Mouse (Mus musculus) mature B cell (primary cell): ENCODE results near the gene Epyc.
"Not testable (repeated sequence)": the region's sequence is repeated elsewhere in the genome, so short reads cannot be mapped to it uniquely, and the experiment has no call there.

Source experiments
- in situ Hi-C: fragments of 300-500 bp; cut with MboI; formaldehyde crosslinking; loops from 2 replicates; pipeline ENCODE4 v1.14.3; 2019

Epyc gene

GRCm38 (mm10) chr10:97712687-97713086 is 68.8 kb downstream of the Epyc start:
- in situ Hi-C loops, result loop anchor here (25.0 kb wide), 1 partner anchor 1375 kb away; no protein-coding TSS in a partner anchor

- in situ Hi-C loops, result loop anchor here (25.0 kb wide), 1 partner anchor 1373 kb away; no protein-coding TSS in a partner anchor
These were observed 70.7 kb downstream of the Epyc start for GRCm38 (mm10) chr10:97714584-97714983.

GRCm38 (mm10) chr10:97715289-97715906 is 71.5 kb downstream of the Epyc start:
- in situ Hi-C loops, result loop anchor here (25.0 kb wide), 1 partner anchor 1372 kb away; no protein-coding TSS in a partner anchor

- in situ Hi-C loops, result loop anchor here (25.0 kb wide), 1 partner anchor 1370 kb away; no protein-coding TSS in a partner anchor
These were observed 73.4 kb downstream of the Epyc start for GRCm38 (mm10) chr10:97717233-97717632.

- in situ Hi-C loops, result loop anchor here (25.0 kb wide), 1 partner anchor 1369 kb away; no protein-coding TSS in a partner anchor
These were observed 74.2 kb downstream of the Epyc start for GRCm38 (mm10) chr10:97718021-97718420.

GRCm38 (mm10) chr10:97720625-97721024 is 76.8 kb downstream of the Epyc start:
- in situ Hi-C loops, result loop anchor here (25.0 kb wide), 1 partner anchor 1367 kb away; no protein-coding TSS in a partner anchor

- in situ Hi-C loops, result loop anchor here (25.0 kb wide), 1 partner anchor 1365 kb away; no protein-coding TSS in a partner anchor
These were observed 78.8 kb downstream of the Epyc start for GRCm38 (mm10) chr10:97722709-97723108.

GRCm38 (mm10) chr10:97725929-97726328 is 82.1 kb downstream of the Epyc start:
- in situ Hi-C loops, result no loop called here

- in situ Hi-C loops, result not testable (repeated sequence)
These were observed 82.8 kb downstream of the Epyc start, which contains the start of gene C030005K15Rik for GRCm38 (mm10) chr10:97726655-97727054. C030005K15Rik (minus strand) TSS chr10:97726755.
